Mouse (Mus musculus) MEL (cell line): ENCODE results near the gene Wdr24. TPM values are rescaled to one million over a fixed set of nuclear protein-coding genes. Genes with fewer than 3 reads are reported as not detected.

ENCODE experiments used
- DNase-seq: peaks from one replicate; pipeline ENCODE4 v3.0.0; 2011; ENCODE audit warnings: low read depth, low spot score
- H3K27ac ChIP-seq: 2 replicates; pipeline ENCODE4 v1.5.1; 2012; ENCODE audit warnings: low read depth, mild to moderate bottlenecking, control low read depth, low read length, moderate library complexity; ENCODE audit not compliant: control insufficient read depth
- H3K27me3 ChIP-seq, 2 experiments: fragments of 150-350 bp in 1 of 2; sonication (generic) in 1 of 2; 2 replicates each; pipeline ENCODE4 v1.6.1; 2012; ENCODE audit warnings: low read length in 2 of 2, mild to moderate bottlenecking in 2 of 2, improper control_type of control experiment in 1 of 2, moderate library complexity in 1 of 2; ENCODE audit not compliant: insufficient read depth in 2 of 2, control insufficient read depth in 1 of 2
- H3K36me3 ChIP-seq, 2 experiments: 2 replicates each; pipeline ENCODE4 v1.6.1; 2012 to 2014; ENCODE audit warnings: low read length in 2 of 2, improper control_type of control experiment in 1 of 2, inconsistent platforms in 1 of 2, mild to moderate bottlenecking in 1 of 2; ENCODE audit not compliant: insufficient read depth in 2 of 2, control insufficient read depth in 1 of 2
- H3K4me1 ChIP-seq, 2 experiments: fragments of 150-350 bp in 1 of 2; sonication (generic) in 1 of 2; 2 replicates each; pipeline ENCODE4 v1.6.1; 2012; ENCODE audit warnings: low read length in 2 of 2, improper control_type of control experiment in 1 of 2, mild to moderate bottlenecking in 1 of 2; ENCODE audit not compliant: insufficient read depth in 2 of 2, control insufficient read depth in 1 of 2
- H3K4me3 ChIP-seq, 2 experiments: fragments of 150-350 bp in 1 of 2; sonication (generic) in 1 of 2; 2 replicates each; pipeline ENCODE4 v1.5.1; 2012; ENCODE audit warnings: low read depth in 2 of 2, low read length in 2 of 2, mild to moderate bottlenecking in 2 of 2, moderate library complexity in 2 of 2, control low read depth in 1 of 2, improper control_type of control experiment in 1 of 2; ENCODE audit not compliant: control insufficient read depth in 1 of 2, insufficient read depth in 1 of 2
- H3K79me2 ChIP-seq: 2 replicates; pipeline ENCODE4 v1.6.1; 2012; ENCODE audit warnings: mild to moderate bottlenecking, low read length, moderate library complexity; ENCODE audit not compliant: control insufficient read depth, poor library complexity, insufficient read depth
- H3K9ac ChIP-seq: 2 replicates; pipeline ENCODE4 v1.6.1; 2012; ENCODE audit warnings: low read depth, mild to moderate bottlenecking, control low read depth, low read length, moderate library complexity; ENCODE audit not compliant: control insufficient read depth, poor library complexity, severe bottlenecking
- H3K9me3 ChIP-seq: fragments of 150-350 bp; sonication (generic); replicated peaks from 2 replicates; pipeline ENCODE4 v1.6.1; 2012; ENCODE audit warnings: mild to moderate bottlenecking, low read length, improper control_type of control experiment, moderate library complexity; ENCODE audit not compliant: insufficient read depth
- CHD2 ChIP-seq: IDR thresholded peaks from 2 replicates; pipeline ENCODE4 v1.6.1; 2011; ENCODE audit warnings: low read length, improper control_type of control experiment
- CTCF ChIP-seq, 3 experiments: IDR thresholded peaks in 2 of 3; conservative IDR thresholded peaks in 1 of 3; 2 replicates each; pipeline ENCODE4 v1.5.1; 2011 to 2012; ENCODE audit warnings: low read length in 3 of 3, low read depth in 2 of 3, mild to moderate bottlenecking in 2 of 3, improper control_type of control experiment in 1 of 3, inconsistent platforms in 1 of 3, mixed read lengths in 1 of 3, moderate library complexity in 1 of 3; ENCODE audit not compliant: control insufficient read depth in 1 of 3, insufficient read depth in 1 of 3, poor library complexity in 1 of 3, severe bottlenecking in 1 of 3
- E2F4 ChIP-seq: IDR thresholded peaks from 2 replicates; pipeline ENCODE4 v1.6.1; 2011; ENCODE audit warnings: low read depth, low read length, improper control_type of control experiment, borderline replicate concordance
- EP300 ChIP-seq, 2 experiments: IDR thresholded peaks; 2 replicates each; pipeline ENCODE4 v1.6.1; 2011; ENCODE audit warnings: improper control_type of control experiment in 2 of 2, low read length in 2 of 2, low read depth in 1 of 2, mild to moderate bottlenecking in 1 of 2
- GABPA ChIP-seq: IDR thresholded peaks from 2 replicates; pipeline ENCODE4 v1.6.1; 2012; ENCODE audit warnings: low read depth, mild to moderate bottlenecking, inconsistent platforms, low read length, improper control_type of control experiment, moderate library complexity
- JUND ChIP-seq: IDR thresholded peaks from 2 replicates; pipeline ENCODE4 v1.6.1; 2011; ENCODE audit warnings: low read depth, mild to moderate bottlenecking, improper control_type of control experiment, low read length
- KAT2A ChIP-seq: conservative IDR thresholded peaks from 2 replicates; pipeline ENCODE4 v1.6.1; 2012; ENCODE audit warnings: low read depth, low read length, improper control_type of control experiment, inconsistent platforms
- MAFK ChIP-seq: IDR thresholded peaks from 2 replicates; pipeline ENCODE4 v1.6.1; 2011; ENCODE audit warnings: low read depth, mild to moderate bottlenecking, low read length, improper control_type of control experiment, borderline replicate concordance
- MAX ChIP-seq: IDR thresholded peaks from 2 replicates; pipeline ENCODE4 v1.6.1; 2011; ENCODE audit warnings: low read length, improper control_type of control experiment
- NELFE ChIP-seq: IDR thresholded peaks from 2 replicates; pipeline ENCODE4 v1.6.1; 2011; ENCODE audit warnings: low read depth, low read length, improper control_type of control experiment
- NRF1 ChIP-seq: IDR thresholded peaks from 2 replicates; pipeline ENCODE4 v1.6.1; 2014; ENCODE audit warnings: low read depth, mild to moderate bottlenecking, inconsistent platforms, low read length, improper control_type of control experiment, moderate library complexity; ENCODE audit not compliant: poor library complexity, insufficient read depth, severe bottlenecking
- POLR2A ChIP-seq, 2 experiments: IDR thresholded peaks; 2 replicates each; pipeline ENCODE4 v1.6.1; 2011 to 2012; ENCODE audit warnings: low read length in 2 of 2, mild to moderate bottlenecking in 2 of 2, control low read depth in 1 of 2, improper control_type of control experiment in 1 of 2, low read depth in 1 of 2, moderate library complexity in 1 of 2; ENCODE audit not compliant: control insufficient read depth in 1 of 2, insufficient read depth in 1 of 2, poor library complexity in 1 of 2
- POLR2AphosphoS2 ChIP-seq: IDR thresholded peaks from 2 replicates; pipeline ENCODE4 v1.6.1; 2011; ENCODE audit warnings: low read length, improper control_type of control experiment
- RAD21 ChIP-seq: IDR thresholded peaks from 2 replicates; pipeline ENCODE4 v1.6.1; 2011; ENCODE audit warnings: mild to moderate bottlenecking, low read depth, low read length, improper control_type of control experiment
- RCOR1 ChIP-seq: IDR thresholded peaks from 2 replicates; pipeline ENCODE4 v1.6.1; 2012; ENCODE audit warnings: low read depth, mild to moderate bottlenecking, inconsistent platforms, low read length, improper control_type of control experiment
- SIN3A ChIP-seq: IDR thresholded peaks from 2 replicates; pipeline ENCODE4 v1.6.1; 2012; ENCODE audit warnings: low read length, improper control_type of control experiment, inconsistent platforms
- TBP ChIP-seq: IDR thresholded peaks from 2 replicates; pipeline ENCODE4 v1.8.0; 2011; ENCODE audit warnings: low read depth, low read length, improper control_type of control experiment
- USF1 ChIP-seq: IDR thresholded peaks from 2 replicates; pipeline ENCODE4 v1.6.1; 2014; ENCODE audit warnings: low read depth, mild to moderate bottlenecking, inconsistent platforms, low read length, improper control_type of control experiment, moderate library complexity
- ZNF384 ChIP-seq: IDR thresholded peaks from 2 replicates; pipeline ENCODE4 v1.6.1; 2012; ENCODE audit warnings: low read depth, mild to moderate bottlenecking, inconsistent platforms, low read length, improper control_type of control experiment
- polyA plus RNA-seq, 2 experiments: library from polyadenylated mRNA; stranded (reverse) in 1 of 2; unstranded in 1 of 2; fragments of >175 nt in 1 of 2; fragments of >200 nt in 1 of 2; gene quantifications; 2 replicates each; pipeline versions ENCODE4 v1.2.1 to v1.2.4; 2012; ENCODE audit warnings: low replicate concordance in 2 of 2, low read depth in 1 of 2; ENCODE audit not compliant: insufficient read length in 2 of 2, insufficient read depth in 1 of 2, missing spikeins in 1 of 2
- total RNA-seq: library from RNA; depleted of rRNA; stranded (reverse); fragments of 300-350 nt; gene quantifications from 2 replicates; pipeline ENCODE4 v1.2.3, GENCODE M21; 2012

Wdr24 gene
- total and polyA plus RNA-seq, 3 experiments, result 35.0 to 38.8 TPM; not detected in 1

- no peak for TF ChIP-seq GABPA
Observed at GRCm38 (mm10) chr17:25824362-25825142, 1.1 kb downstream of the Wdr24 start (continued).

GRCm38 (mm10) chr17:25825311-25825710 lies 1.9 kb downstream of the Wdr24 start:
- DNase-seq, result no peak
- peaks cover 0 to 11% of the 10 kb centered on the region in 2 experiments; a peak in 2 of 4 replicates for H3K36me3 ChIP-seq
- peaks cover 0 to 29% of the 10 kb centered on the region in 2 experiments; a peak in 2 of 4 replicates for H3K4me1 ChIP-seq
- H3K27ac ChIP-seq, result no peak overlapping the region
- no peaks in the 10 kb centered on the region; a peak in 1 of 4 replicates for H3K27me3 ChIP-seq
- H3K79me2 ChIP-seq, result peaks cover 38% of the 10 kb centered on the region
- H3K9me3 ChIP-seq, result no peaks in the 10 kb centered on the region
- peak overlapping the region; percentile 73 to 89 for H3K4me3 ChIP-seq
- TF ChIP-seq SIN3A, result no peak
- no peak for TF ChIP-seq RCOR1
- TF ChIP-seq RAD21, result no peak
- peak overlapping the region; percentile 63 for H3K9ac ChIP-seq

- DNase-seq, result no peak
- Histone ChIP-seq H3K9ac (no peak overlapping the region), H3K4me1 (peaks cover 0 to 33% of the 10 kb centered on the region in 2 experiments; a peak in 2 of 4 replicates), H3K36me3 (peaks cover 0 to 12% of the 10 kb centered on the region in 2 experiments; a peak in 2 of 4 replicates), H3K27ac (no peak overlapping the region), H3K27me3 (no peaks in the 10 kb centered on the region), H3K4me3 (no peak overlapping the region), H3K9me3 (no peaks in the 10 kb centered on the region), H3K79me2 (peaks cover 44% of the 10 kb centered on the region)
- TF ChIP-seq MAFK (no peak), POLR2AphosphoS2 (no peak), CHD2 (no peak), RCOR1 (no peak), GABPA (no peak), JUND (no peak), MAX (no peak), CTCF (IDR thresholded peaks at IDR 0.05 in 2 of 3, conservative IDR thresholded peaks at IDR 0.05 in 1 of 3; ENCODE audit: control insufficient read depth in 1 of 3, insufficient read depth in 1 of 3, low read depth in 2 of 3, low read length in 3 of 3, poor library complexity in 1 of 3, severe bottlenecking in 1 of 3) (no peak), EP300 (IDR thresholded peaks at IDR 0.05; ENCODE audit: low read depth in 1 of 2, low read length in 2 of 2) (no peak), KAT2A (no peak), POLR2A (IDR thresholded peaks at IDR 0.05; ENCODE audit: control insufficient read depth in 1 of 2, insufficient read depth in 1 of 2, low read depth in 1 of 2, low read length in 2 of 2, poor library complexity in 1 of 2) (no peak), NELFE (no peak), NRF1 (no peak), E2F4 (no peak), ZNF384 (no peak), TBP (no peak), USF1 (no peak)
Observed at GRCm38 (mm10) chr17:25825984-25826570, 2.6 kb downstream of the Wdr24 start.
